Mouse (Mus musculus) kidney, adult 2 months (tissue): ENCODE results near the gene Sowahb. TPM values are rescaled to one million over a fixed set of nuclear protein-coding genes. Genes with fewer than 3 reads are reported as not detected.

ENCODE experiments used
- DNase-seq: peaks from one replicate; pipeline ENCODE4 v3.0.0; 2021
- H3K27ac ChIP-seq: fragments of 200-500 bp; 2 replicates; pipeline ENCODE4 v1.5.1; 2012; ENCODE audit warnings: low read depth, low read length, control low read depth, inconsistent platforms; ENCODE audit not compliant: insufficient read depth
- H3K27me3 ChIP-seq: fragments of 200-500 bp; replicated peaks from 2 replicates; pipeline ENCODE4 v1.6.1; 2012; ENCODE audit warnings: mild to moderate bottlenecking, moderate library complexity, low read length, inconsistent platforms; ENCODE audit not compliant: control insufficient read depth, insufficient read depth
- H3K36me3 ChIP-seq: fragments of 200-500 bp; 2 replicates; pipeline ENCODE4 v1.6.1; 2012; ENCODE audit warnings: mild to moderate bottlenecking, moderate library complexity, low read length, inconsistent platforms; ENCODE audit not compliant: control insufficient read depth, insufficient read depth
- H3K4me1 ChIP-seq: fragments of 200-500 bp; 2 replicates; pipeline ENCODE4 v1.6.1; 2011; ENCODE audit warnings: low read length; ENCODE audit not compliant: control insufficient read depth, insufficient read depth
- H3K4me3 ChIP-seq: fragments of 200-500 bp; 2 replicates; pipeline ENCODE4 v1.5.1; 2011; ENCODE audit warnings: mild to moderate bottlenecking, low read depth, low read length, control low read depth; ENCODE audit not compliant: insufficient read depth
- CTCF ChIP-seq: fragments of 200-500 bp; conservative IDR thresholded peaks from 2 replicates; pipeline ENCODE4 v1.5.1; 2011; ENCODE audit warnings: low read depth, mild to moderate bottlenecking, control low read depth, low read length, moderate library complexity, mixed read lengths; ENCODE audit not compliant: insufficient read depth, insufficient read length
- POLR2A ChIP-seq: fragments of 200-500 bp; IDR thresholded peaks from one replicate; pipeline ENCODE4 v1.6.1; 2011; ENCODE audit warnings: low read depth, low read length, control low read depth
- WGBS: fragments of 180-500 bp; shearing (Covaris S2); methylation state at CpG from one replicate; pipeline ENCODE4 v1.1.7; 2018; 5-methylcytosine and 5-hydroxymethylcytosine counted together
- polyA plus RNA-seq: library from polyadenylated mRNA; depleted of rRNA; stranded (reverse); fragments of >200 nt; gene quantifications from 2 replicates; pipeline ENCODE4 v1.2.3, GENCODE M21; 2012; rRNA removed

Sowahb gene
- polyA plus RNA-seq, 1 experiment = 7.8 TPM

DNA sequence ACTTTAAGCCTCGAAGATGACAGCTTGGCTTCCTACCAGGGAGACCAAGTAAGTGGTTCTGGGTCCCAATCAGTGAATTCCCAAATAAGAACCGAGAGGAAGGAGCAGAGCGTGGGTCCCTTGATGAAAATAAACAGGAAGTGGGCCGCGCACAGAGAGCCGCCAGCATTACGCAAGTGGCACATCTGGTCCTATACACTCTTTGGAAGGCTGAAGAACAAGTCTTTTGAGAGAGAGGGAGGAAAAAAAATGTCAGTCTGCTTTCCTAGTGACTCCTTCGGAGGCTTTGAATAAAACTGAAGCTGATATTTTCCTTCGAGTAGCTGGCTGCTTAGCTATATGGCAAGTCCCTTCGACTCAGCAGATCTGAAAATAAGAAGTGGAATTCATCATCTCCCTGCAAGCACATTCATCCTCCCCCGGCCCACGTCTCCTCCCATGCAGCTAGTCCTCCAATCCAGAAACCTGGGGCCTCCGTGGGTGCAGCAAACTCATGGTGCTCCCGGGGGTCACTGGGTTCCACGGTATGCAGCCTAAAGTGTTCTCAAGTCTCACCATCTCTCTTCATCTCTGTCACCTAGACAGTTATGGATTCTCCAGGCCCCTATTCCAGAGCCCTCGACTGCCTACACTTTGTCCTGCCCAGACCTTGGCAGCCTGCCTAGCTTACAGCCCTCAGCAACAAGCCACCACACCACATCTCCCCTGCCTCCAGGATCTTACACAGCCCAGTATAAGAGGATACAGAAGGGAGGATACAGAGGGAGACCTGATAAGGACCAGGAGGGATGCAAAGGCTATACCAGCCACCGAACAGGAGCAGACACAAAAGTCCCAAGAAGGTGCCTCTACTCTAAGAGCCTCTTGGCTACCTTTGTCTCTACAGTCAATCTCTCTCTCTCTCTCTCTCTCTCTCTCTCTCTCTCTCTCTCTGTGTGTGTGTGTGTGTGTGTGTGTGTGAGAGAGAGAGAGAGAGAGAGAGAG, 43.8 kb downstream of the Sowahb start:
- H3K4me1 ChIP-seq = no peaks in the 10 kb centered on the region

DNA sequence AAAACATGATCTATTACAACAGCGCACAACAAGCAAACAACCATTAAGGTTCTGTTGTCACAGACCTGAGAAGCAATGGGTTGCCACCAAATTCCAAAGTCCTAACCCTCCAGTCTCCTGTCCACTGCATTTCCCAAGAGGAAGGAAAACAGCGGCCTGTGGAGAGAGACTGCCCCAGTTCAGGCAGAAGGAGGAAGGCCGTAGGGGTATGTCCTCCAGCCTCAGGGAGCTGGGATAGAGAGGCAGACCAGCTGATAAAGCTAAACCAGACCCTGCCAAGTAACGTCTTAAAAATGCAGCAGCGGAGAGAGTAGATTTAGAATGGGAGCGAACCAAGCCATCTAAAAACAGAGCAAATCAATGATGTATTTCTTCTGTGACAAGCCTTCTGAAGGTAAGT, 44.8 kb downstream of the Sowahb start:
- 80% methylated on average over 6 of the region's 6 CpGs for WGBS
- no peaks in the 10 kb centered on the region for H3K36me3 ChIP-seq
- peak overlapping the region; percentile 65 for H3K27ac ChIP-seq
- H3K4me3 ChIP-seq = no peak overlapping the region
- no peaks in the 10 kb centered on the region for H3K27me3 ChIP-seq
- DNase-seq = no peak
- TF ChIP-seq CTCF = no peak
- TF ChIP-seq POLR2A = no peak
- no peaks in the 10 kb centered on the region for H3K4me1 ChIP-seq

More for the DNA sequence above, 43.8 kb downstream of the Sowahb start:
- H3K27me3 ChIP-seq = no peaks in the 10 kb centered on the region
- TF ChIP-seq POLR2A (no peak), CTCF (no peak)
- no peak overlapping the region for H3K4me3 ChIP-seq
- no peaks in the 10 kb centered on the region for H3K36me3 ChIP-seq
- WGBS = 44% methylated on average over 17 of the region's 17 CpGs
- peak; percentile 54 for DNase-seq
- peak overlapping the region; percentile 65 for H3K27ac ChIP-seq

DNA sequence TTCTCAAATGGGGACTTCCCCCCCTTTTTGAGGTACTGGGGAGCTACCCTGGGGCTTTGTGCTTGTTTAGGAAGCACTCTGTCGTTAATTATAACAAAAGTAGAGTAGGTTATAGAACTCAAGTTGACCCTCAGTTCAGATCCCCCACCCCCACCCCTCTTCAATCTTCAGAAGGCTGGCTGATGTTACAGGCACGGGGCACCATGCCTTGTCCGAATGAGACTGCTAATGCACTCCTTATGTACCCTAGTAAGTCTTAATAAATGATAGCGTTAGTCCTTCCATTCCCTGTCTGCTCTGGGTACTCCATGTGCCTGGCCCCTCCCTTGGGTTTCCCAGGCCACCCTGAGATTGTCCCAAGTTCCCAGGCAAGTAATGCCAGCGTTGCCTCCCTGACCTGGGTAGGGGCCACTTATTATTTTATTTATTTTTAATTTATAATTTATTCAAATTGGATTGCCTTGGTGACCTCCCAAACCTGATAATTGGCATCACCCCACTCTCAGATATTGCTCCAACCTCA, 46.3 kb downstream of the Sowahb start:
- TF ChIP-seq POLR2A (no peak), CTCF (no peak)
- Histone ChIP-seq H3K36me3 (no peaks in the 10 kb centered on the region), H3K4me3 (no peak overlapping the region), H3K27me3 (no peaks in the 10 kb centered on the region), H3K27ac (0 out of 2 replicates have a peak overlapping the region, but pooled peaks have one; percentile 49), H3K4me1 (no peaks in the 10 kb centered on the region)
- no peak for DNase-seq
- WGBS = 56% methylated on average over 5 of the region's 5 CpGs

DNA sequence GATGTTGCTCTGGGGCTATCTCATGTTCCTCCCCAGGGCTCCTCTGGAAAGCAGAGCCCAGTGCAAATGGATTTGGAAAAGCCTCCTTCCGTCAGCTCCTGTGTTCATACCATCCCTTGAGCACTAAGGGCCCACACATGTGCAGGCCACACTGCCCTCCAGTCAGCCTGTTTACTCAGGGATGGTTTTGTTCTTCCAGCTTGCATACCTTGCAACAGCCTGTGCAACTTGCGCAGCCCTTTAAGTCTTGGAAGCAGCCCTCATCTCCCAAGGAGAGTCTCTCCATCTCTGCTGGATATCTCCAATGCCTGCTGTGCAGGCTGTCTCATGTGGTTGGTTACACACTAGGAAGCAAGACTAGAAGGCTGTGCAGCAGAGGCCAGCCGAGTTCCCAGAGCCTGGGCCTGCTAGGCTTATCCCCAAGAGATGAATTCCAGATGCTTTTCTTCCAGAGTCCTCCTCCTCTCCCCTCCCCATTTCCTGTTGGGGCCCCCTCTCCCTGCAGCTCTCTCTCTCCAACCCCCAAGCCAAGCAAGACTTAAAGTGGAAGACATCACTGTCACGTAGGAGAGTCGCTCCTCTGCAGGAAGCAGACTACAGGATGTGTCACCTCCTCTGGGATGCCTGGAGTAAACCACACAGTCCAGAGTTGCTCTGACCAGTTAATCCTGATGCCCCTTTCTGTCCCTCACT, 47.2 kb downstream of the Sowahb start:
- peak overlapping the region; percentile 43; the same call in 1 of the 2 replicates for H3K27ac ChIP-seq

DNA sequence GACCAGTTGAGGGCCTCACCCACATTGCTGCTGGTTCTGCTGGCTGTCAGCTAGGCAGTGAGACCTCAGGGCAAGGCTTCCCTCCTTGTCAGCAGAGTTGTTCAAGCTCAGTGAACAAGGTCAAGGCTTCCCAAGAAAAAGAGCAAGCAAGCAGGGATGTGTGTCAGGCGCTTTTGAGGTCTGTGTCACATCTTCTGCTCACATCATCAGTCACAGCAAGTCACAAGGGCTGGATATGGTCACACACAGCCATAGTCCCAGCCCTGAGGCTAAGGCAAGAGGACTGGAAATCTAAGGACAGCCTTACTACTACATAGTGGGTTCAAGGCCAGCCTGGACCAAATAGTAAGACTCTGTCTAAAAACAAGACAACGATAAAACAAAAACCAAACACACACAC, 50.0 kb downstream of the Sowahb start:
- WGBS = 73% methylated on average over 2 of the region's 2 CpGs
- Histone ChIP-seq H3K4me3 (no peak overlapping the region), H3K27ac (no peak overlapping the region), H3K36me3 (no peaks in the 10 kb centered on the region), H3K4me1 (no peaks in the 10 kb centered on the region), H3K27me3 (no peaks in the 10 kb centered on the region)
- no peak for DNase-seq
- TF ChIP-seq CTCF = no peak
- TF ChIP-seq POLR2A = no peak

More for the DNA sequence above, 47.2 kb downstream of the Sowahb start:
- Histone ChIP-seq H3K36me3 (no peaks in the 10 kb centered on the region), H3K4me1 (no peaks in the 10 kb centered on the region), H3K4me3 (no peak overlapping the region), H3K27me3 (no peaks in the 10 kb centered on the region)
- peak; percentile 64 for DNase-seq
- 66% methylated on average over 5 of the region's 5 CpGs for WGBS
- TF ChIP-seq CTCF (no peak), POLR2A (no peak)

DNA sequence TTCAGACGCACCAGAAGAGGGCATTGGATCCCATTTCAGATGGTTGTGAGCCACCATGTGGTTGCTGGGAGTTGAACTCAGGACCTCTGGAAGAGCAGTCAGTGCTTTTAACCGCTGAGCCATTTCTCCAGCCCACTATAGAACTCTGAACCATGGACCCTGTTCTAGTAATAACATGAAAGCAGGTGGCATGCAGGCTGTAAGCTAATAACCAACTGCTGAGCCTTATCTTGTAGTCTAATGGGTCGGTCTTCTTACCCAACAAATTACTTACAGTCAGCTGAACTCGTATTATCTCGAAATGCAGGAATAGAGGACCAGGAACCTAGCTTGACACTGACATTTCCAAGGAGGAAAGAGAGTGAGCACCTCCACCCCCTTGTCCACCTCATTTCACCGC, 50.5 kb downstream of the Sowahb start:
- no peaks in the 10 kb centered on the region for H3K4me1 ChIP-seq
- no peaks in the 10 kb centered on the region for H3K27me3 ChIP-seq
- WGBS = 91% methylated on average over 6 of the region's 6 CpGs
- H3K27ac ChIP-seq = no peak overlapping the region
- no peak for TF ChIP-seq CTCF
- TF ChIP-seq POLR2A = no peak
- H3K36me3 ChIP-seq = no peaks in the 10 kb centered on the region
- H3K4me3 ChIP-seq = no peak overlapping the region
- DNase-seq = no peak

DNA sequence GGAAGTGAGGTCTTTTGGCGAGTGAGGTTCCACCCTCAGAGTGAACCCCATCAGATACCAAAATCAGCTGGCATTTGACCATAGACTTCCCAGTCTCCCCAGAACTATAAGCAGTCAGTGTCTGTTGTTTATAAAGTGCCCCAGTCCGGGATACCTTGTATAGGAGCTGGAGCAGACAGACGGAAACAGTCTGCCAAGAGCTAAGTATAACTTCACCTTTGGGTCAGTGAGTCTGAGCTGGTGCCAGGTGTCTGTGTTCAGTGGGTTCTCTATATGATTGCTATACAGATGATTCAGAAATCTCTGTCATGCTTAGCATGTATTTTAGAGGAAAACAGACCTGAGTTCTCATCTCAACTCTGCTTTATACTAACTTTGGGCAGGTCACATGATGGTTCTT, 52.7 kb downstream of the Sowahb start:
- 0 out of 2 replicates have a peak, but pooled peaks cover 3% of the 10 kb centered on the region for H3K4me1 ChIP-seq
- TF ChIP-seq POLR2A (no peak), CTCF (no peak)
- no peak overlapping the region for H3K4me3 ChIP-seq
- no peaks in the 10 kb centered on the region for H3K27me3 ChIP-seq
- no peaks in the 10 kb centered on the region for H3K36me3 ChIP-seq
- H3K27ac ChIP-seq = no peak overlapping the region
- DNase-seq = no peak
- 73% methylated on average over 3 of the region's 3 CpGs for whole genome bisulfite sequencing

Other genes starting within 250 kb of the Sowahb start
- 46.0 and 50.7 TPM in 2 replicates for gene Sept11, start 48.4 kb upstream of the Sowahb start, polyA plus RNA-seq
- 125 and 126 TPM in 2 replicates for gene Ccni, start 161.5 kb upstream of the Sowahb start, polyA plus RNA-seq
- 0.23 and 0.27 TPM in 2 replicates for gene 2010109A12Rik, start 161.5 kb upstream of the Sowahb start, polyA plus RNA-seq
- 16.7 and 20.0 TPM in 2 replicates for gene Ccng2, start 222.2 kb upstream of the Sowahb start, polyA plus RNA-seq